Mouse (Mus musculus): ENCODE data around the gene Pdilt. TPM values are rescaled to one million over a fixed set of nuclear protein-coding genes. Genes with fewer than 3 reads are reported as not detected.

Pdilt gene
- polyA plus RNA-seq, 1 experiment from 2014 or later, result not detected

DNA sequence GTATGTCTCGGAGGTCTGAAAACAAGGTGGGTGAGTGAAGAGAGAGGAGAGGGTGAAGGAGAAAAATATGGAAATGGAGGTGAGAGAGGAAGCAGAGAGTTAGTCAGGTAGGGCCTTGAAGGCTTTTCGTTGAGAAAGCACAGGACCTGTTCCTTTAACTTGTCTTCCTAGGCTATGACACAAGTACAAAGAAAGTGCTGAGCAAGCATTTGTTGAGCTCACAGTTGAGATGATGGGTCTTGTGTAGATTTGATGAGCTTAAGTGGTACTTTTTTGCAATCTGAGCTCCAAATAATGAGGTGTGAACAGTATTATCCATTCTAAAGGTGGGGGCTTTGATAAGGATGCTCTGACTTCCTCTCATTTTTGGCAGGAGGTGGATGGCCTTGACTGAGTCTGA lies 11.1 kb upstream of the Pdilt start:
- no peaks in the 10 kb centered on the region for H3K36me3 ChIP-seq (ENCODE audit: control insufficient read depth, insufficient read depth, low read length)
- 74% methylated on average over 2 of the region's 2 CpGs for WGBS
- no peaks in the 10 kb centered on the region for H3K27me3 ChIP-seq (replicated peaks; ENCODE audit: control insufficient read depth, insufficient read depth, low read length)
- no peak overlapping the region for H3K27ac ChIP-seq (ENCODE audit: low read depth, low read length)
- no peak overlapping the region for H3K4me2 ChIP-seq
- H3K9ac ChIP-seq (ENCODE audit: low read depth, low read length), result no peak overlapping the region
- H3K4me1 ChIP-seq (replicated peaks; ENCODE audit: control insufficient read depth, insufficient read depth, low read length), result no peaks in the 10 kb centered on the region
- DNase-seq (ENCODE audit: low spot score) (no peak), ATAC-seq (replicated peaks; ENCODE audit: low FRiP score) (no peak)
- no peak overlapping the region for H3K4me3 ChIP-seq (ENCODE audit: low read depth, low read length)
- no peaks in the 10 kb centered on the region for H3K9me3 ChIP-seq (ENCODE audit: control insufficient read depth, low read length)

DNA sequence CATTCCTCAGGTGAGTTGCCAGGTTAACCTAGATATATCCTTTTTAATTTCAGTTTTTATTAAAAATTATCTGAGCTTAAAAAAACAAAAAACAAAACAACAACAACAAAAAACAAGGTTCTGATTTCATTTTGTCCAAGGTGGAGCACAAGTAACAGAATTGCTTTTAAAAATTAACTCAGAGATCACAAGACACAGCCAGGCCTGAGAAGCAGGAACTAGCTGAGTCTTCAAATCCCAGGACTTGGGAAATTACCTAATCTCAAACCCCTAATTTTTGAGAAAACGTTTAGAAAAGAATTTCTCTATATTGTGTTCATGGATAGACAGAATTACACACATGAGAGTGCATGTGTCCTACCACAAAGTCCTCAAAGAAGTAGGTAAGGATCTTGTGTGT lies 9.6 kb upstream of the Pdilt start:
- Histone ChIP-seq H3K9me3 (ENCODE audit: control insufficient read depth, low read length) (no peaks in the 10 kb centered on the region), H3K4me3 (ENCODE audit: low read depth, low read length) (no peak overlapping the region), H3K9ac (ENCODE audit: low read depth, low read length) (no peak overlapping the region), H3K27ac (ENCODE audit: low read depth, low read length) (no peak overlapping the region), H3K36me3 (ENCODE audit: control insufficient read depth, insufficient read depth, low read length) (no peaks in the 10 kb centered on the region), H3K4me2 (no peak overlapping the region), H3K4me1 (replicated peaks; ENCODE audit: control insufficient read depth, insufficient read depth, low read length) (no peaks in the 10 kb centered on the region), H3K27me3 (replicated peaks; ENCODE audit: control insufficient read depth, insufficient read depth, low read length) (no peaks in the 10 kb centered on the region)
- ATAC-seq (replicated peaks; ENCODE audit: low FRiP score) (no peak), DNase-seq (ENCODE audit: low spot score) (no peak)
- 38% methylated on average over 1 of the region's 1 CpGs for WGBS

DNA sequence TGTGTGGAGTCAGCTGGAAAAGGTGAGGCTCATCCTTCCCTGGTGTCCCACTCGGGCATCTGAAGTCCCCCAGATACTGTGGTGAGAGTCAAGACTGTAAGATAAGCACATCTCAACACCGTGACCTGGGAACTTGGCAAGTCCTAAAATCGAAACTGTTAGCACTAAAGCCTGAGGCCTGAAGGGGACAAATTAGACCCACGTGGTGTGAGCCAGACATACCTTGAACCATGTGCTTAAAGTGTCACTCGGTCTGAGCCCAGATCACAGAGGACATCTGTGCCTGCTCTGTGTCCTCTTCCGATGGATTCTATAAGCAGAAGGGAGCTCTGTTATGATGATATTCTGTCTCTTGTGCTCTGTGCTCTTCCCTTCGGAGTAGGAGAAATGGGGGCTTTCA lies 5.3 kb upstream of the Pdilt start:
- ATAC-seq (replicated peaks; ENCODE audit: low FRiP score) (no peak), DNase-seq (ENCODE audit: low spot score) (no peak)
- Histone ChIP-seq H3K9ac (ENCODE audit: low read depth, low read length) (no peak overlapping the region), H3K4me1 (replicated peaks; ENCODE audit: control insufficient read depth, insufficient read depth, low read length) (no peaks in the 10 kb centered on the region), H3K4me2 (no peak overlapping the region), H3K27ac (ENCODE audit: low read depth, low read length) (no peak overlapping the region), H3K36me3 (ENCODE audit: control insufficient read depth, insufficient read depth, low read length) (no peaks in the 10 kb centered on the region), H3K9me3 (ENCODE audit: control insufficient read depth, low read length) (no peaks in the 10 kb centered on the region), H3K4me3 (ENCODE audit: low read depth, low read length) (no peak overlapping the region), H3K27me3 (replicated peaks; ENCODE audit: control insufficient read depth, insufficient read depth, low read length) (no peaks in the 10 kb centered on the region)
- WGBS, result 59% methylated on average over 7 of the region's 7 CpGs

DNA sequence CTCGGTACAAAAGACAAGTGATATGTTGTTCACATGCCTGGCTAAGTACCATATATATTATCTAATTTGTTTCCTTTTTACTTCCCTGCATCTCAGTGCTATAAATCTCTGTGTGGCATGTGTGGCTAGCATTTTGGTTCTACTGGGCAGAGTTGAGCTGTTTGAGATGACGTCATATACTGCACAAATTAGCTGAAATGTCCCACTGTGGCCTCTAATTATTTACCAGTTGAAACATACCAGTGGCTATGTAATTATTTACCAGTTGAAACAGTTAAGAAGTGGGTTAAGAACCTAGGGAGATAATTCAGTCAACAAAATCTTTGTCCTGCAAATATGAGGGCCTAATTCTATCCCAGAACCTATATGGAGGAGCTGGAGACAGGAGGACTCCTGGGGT lies 4.3 kb upstream of the Pdilt start:
- Histone ChIP-seq H3K9ac (ENCODE audit: low read depth, low read length) (no peak overlapping the region), H3K36me3 (ENCODE audit: control insufficient read depth, insufficient read depth, low read length) (no peaks in the 10 kb centered on the region), H3K27me3 (replicated peaks; ENCODE audit: control insufficient read depth, insufficient read depth, low read length) (no peaks in the 10 kb centered on the region), H3K4me3 (ENCODE audit: low read depth, low read length) (no peak overlapping the region), H3K27ac (ENCODE audit: low read depth, low read length) (no peak overlapping the region), H3K4me2 (no peak overlapping the region), H3K9me3 (ENCODE audit: control insufficient read depth, low read length) (no peaks in the 10 kb centered on the region), H3K4me1 (replicated peaks; ENCODE audit: control insufficient read depth, insufficient read depth, low read length) (no peaks in the 10 kb centered on the region)
- WGBS, result 70% methylated on average over 2 of the region's 2 CpGs
- DNase-seq (ENCODE audit: low spot score) (no peak), ATAC-seq (replicated peaks; ENCODE audit: low FRiP score) (no peak)

DNA sequence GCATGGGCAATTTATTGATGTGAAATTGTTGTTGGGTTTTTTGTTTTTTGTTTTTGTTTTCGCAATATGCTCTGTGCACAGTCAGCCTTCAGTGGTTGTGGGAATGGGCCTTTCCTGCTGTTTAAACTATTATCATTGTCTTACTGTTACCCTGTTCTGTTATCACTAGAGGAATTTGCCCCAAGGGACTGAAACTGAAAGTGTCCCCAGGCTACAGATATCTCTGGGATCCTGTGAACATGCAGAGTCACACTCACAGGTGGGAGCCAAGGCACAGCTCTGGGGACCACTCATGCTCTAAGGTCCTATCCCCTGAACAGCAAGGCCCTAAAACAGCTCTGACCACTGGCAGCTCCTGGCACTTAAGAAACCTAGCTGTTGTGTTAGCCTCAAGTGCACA lies 3.8 kb upstream of the Pdilt start:
- no peak overlapping the region for H3K4me2 ChIP-seq
- no peaks in the 10 kb centered on the region for H3K27me3 ChIP-seq (replicated peaks; ENCODE audit: control insufficient read depth, insufficient read depth, low read length)
- H3K4me1 ChIP-seq (replicated peaks; ENCODE audit: control insufficient read depth, insufficient read depth, low read length), result no peaks in the 10 kb centered on the region
- H3K27ac ChIP-seq (ENCODE audit: low read depth, low read length), result no peak overlapping the region
- 88% methylated on average over 1 of the region's 1 CpGs for WGBS
- ATAC-seq (replicated peaks; ENCODE audit: low FRiP score) (no peak), DNase-seq (ENCODE audit: low spot score) (no peak)
- no peaks in the 10 kb centered on the region for H3K36me3 ChIP-seq (ENCODE audit: control insufficient read depth, insufficient read depth, low read length)
- H3K9me3 ChIP-seq (ENCODE audit: control insufficient read depth, low read length), result no peaks in the 10 kb centered on the region
- no peak overlapping the region for H3K9ac ChIP-seq (ENCODE audit: low read depth, low read length)
- H3K4me3 ChIP-seq (ENCODE audit: low read depth, low read length), result no peak overlapping the region

DNA sequence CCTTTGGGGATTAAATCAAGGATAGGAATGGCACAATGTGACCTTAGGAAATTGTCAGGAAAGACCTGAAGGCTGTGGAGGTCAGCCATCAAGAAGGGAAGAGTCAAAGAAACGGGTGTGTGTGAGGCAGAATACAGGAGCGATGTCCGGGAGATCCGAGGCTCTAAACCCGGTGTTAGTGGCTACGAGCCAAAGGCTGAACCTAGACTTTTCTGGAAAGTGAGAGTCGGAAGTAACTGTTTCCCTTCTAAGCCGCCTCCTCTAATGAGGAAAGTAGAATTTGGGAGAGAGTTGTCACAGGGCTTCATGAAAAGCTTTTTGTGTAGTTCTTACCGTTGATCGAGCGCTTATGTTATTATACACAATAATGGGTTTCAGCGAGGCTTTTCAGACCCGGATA lies 3.2 kb upstream of the Pdilt start:
- H3K27me3 ChIP-seq (replicated peaks; ENCODE audit: control insufficient read depth, insufficient read depth, low read length), result no peaks in the 10 kb centered on the region
- H3K27ac ChIP-seq (ENCODE audit: low read depth, low read length), result no peak overlapping the region
- no peak overlapping the region for H3K4me3 ChIP-seq (ENCODE audit: low read depth, low read length)
- no peak overlapping the region for H3K9ac ChIP-seq (ENCODE audit: low read depth, low read length)
- ATAC-seq (replicated peaks; ENCODE audit: low FRiP score) (no peak), DNase-seq (ENCODE audit: low spot score) (no peak)
- no peaks in the 10 kb centered on the region for H3K36me3 ChIP-seq (ENCODE audit: control insufficient read depth, insufficient read depth, low read length)
- H3K4me2 ChIP-seq, result no peak overlapping the region
- 74% methylated on average over 13 of the region's 13 CpGs for WGBS
- no peaks in the 10 kb centered on the region for H3K4me1 ChIP-seq (replicated peaks; ENCODE audit: control insufficient read depth, insufficient read depth, low read length)
- H3K9me3 ChIP-seq (ENCODE audit: control insufficient read depth, low read length), result no peaks in the 10 kb centered on the region

DNA sequence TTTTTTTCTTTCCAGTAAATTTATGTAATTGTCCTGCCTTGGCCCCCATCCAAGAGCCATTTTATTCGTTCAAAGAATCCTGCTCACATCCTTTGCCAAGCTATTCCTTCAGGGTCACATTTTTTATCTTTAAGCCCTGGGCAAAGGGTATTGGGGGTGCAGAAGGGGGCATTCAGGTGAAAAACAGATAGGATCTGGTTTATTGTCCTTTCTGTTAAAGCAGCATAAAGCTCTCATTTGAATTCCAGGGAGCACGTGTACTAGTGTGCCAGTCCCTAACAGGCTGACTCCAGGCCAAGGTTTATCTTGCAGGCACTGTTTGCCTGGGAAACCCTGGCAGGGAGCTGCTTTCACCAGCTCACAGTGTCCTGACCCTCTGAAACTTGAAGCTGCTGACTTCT lies 2.6 kb upstream of the Pdilt start:
- H3K9me3 ChIP-seq (ENCODE audit: control insufficient read depth, low read length), result no peaks in the 10 kb centered on the region
- no peaks in the 10 kb centered on the region for H3K36me3 ChIP-seq (ENCODE audit: control insufficient read depth, insufficient read depth, low read length)

DNA sequence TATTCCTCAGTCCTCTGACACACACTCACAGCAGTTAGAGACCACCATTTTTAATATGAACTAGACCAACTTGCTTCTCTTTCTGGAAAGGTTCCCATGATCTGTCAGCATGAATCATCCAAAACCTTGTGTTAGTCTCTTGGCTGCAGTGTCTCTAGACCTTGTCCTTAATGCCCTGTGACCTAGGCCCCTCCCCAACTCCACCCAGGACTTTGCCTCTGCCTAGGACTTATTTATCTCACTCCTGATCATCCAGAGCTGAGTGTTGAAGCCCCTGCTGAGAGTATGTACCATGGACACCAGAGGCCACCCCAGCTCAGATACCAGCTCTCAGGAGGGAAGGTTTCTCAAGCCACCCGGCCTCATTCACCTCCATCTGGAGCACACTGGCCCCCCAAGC lies 904 bp downstream of the Pdilt start:
- no peaks in the 10 kb centered on the region for H3K9me3 ChIP-seq (ENCODE audit: control insufficient read depth, low read length)
- no peaks in the 10 kb centered on the region for H3K4me1 ChIP-seq (replicated peaks; ENCODE audit: control insufficient read depth, insufficient read depth, low read length)
- no peak for ATAC-seq (replicated peaks; ENCODE audit: low FRiP score)
- no peaks in the 10 kb centered on the region for H3K36me3 ChIP-seq (ENCODE audit: control insufficient read depth, insufficient read depth, low read length)
- WGBS, result 55% methylated on average over 1 of the region's 1 CpGs
- no peak overlapping the region for H3K27ac ChIP-seq (ENCODE audit: low read depth, low read length)
- no peak overlapping the region for H3K4me2 ChIP-seq
- DNase-seq (ENCODE audit: low spot score), result no peak
- no peak overlapping the region for H3K4me3 ChIP-seq (ENCODE audit: low read depth, low read length)
- H3K27me3 ChIP-seq (replicated peaks; ENCODE audit: control insufficient read depth, insufficient read depth, low read length), result no peaks in the 10 kb centered on the region
- H3K9ac ChIP-seq (ENCODE audit: low read depth, low read length), result no peak overlapping the region

More for the DNA sequence above, 2.6 kb upstream of the Pdilt start:
- ATAC-seq (replicated peaks; ENCODE audit: low FRiP score) (no peak), DNase-seq (ENCODE audit: low spot score) (no peak)
- WGBS, result 40% methylated on average over 2 of the region's 2 CpGs
- no peak overlapping the region for H3K4me2 ChIP-seq
- no peak overlapping the region for H3K9ac ChIP-seq (ENCODE audit: low read depth, low read length)
- H3K4me1 ChIP-seq (replicated peaks; ENCODE audit: control insufficient read depth, insufficient read depth, low read length), result no peaks in the 10 kb centered on the region
- H3K4me3 ChIP-seq (ENCODE audit: low read depth, low read length), result no peak overlapping the region
- H3K27ac ChIP-seq (ENCODE audit: low read depth, low read length), result no peak overlapping the region
- no peaks in the 10 kb centered on the region for H3K27me3 ChIP-seq (replicated peaks; ENCODE audit: control insufficient read depth, insufficient read depth, low read length)

DNA sequence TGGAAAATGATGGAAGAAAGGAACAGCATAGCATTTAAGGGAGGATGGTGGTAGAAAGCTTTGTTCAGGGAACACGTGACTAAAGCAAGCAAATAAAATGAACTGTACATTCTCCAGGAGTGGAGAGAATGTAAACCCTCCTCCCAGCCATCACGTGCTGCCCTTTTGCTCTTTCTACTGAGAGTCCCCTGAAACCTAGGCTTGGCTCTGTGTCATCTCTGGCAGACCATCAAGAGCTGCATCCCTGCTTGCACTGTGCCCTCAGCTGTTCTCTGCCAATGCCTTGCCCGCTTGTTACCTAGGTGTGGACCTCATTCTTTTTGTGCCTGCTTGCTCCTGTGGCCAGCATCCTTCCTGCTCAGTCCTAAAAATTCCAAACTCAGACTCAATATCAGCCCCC lies 1.5 kb downstream of the Pdilt start:
- no peak overlapping the region for H3K4me3 ChIP-seq (ENCODE audit: low read depth, low read length)
- 64% methylated on average over 3 of the region's 3 CpGs for WGBS
- no peaks in the 10 kb centered on the region for H3K36me3 ChIP-seq (ENCODE audit: control insufficient read depth, insufficient read depth, low read length)
- H3K4me1 ChIP-seq (replicated peaks; ENCODE audit: control insufficient read depth, insufficient read depth, low read length), result no peaks in the 10 kb centered on the region
- ATAC-seq (replicated peaks; ENCODE audit: low FRiP score) (no peak), DNase-seq (ENCODE audit: low spot score) (no peak)
- H3K27me3 ChIP-seq (replicated peaks; ENCODE audit: control insufficient read depth, insufficient read depth, low read length), result no peaks in the 10 kb centered on the region
- H3K9me3 ChIP-seq (ENCODE audit: control insufficient read depth, low read length), result no peaks in the 10 kb centered on the region
- H3K9ac ChIP-seq (ENCODE audit: low read depth, low read length), result no peak overlapping the region
- no peak overlapping the region for H3K27ac ChIP-seq (ENCODE audit: low read depth, low read length)
- no peak overlapping the region for H3K4me2 ChIP-seq
